Mouse (Mus musculus) neural tube, embryonic 14.5 days (tissue): ENCODE data around the gene Osbpl3. TPM values are rescaled to one million over a fixed set of nuclear protein-coding genes. Genes with fewer than 3 reads are reported as not detected.

Experiments
- ATAC-seq: fragments of 200-750 bp; cut with Nextera tagmentation; 2 replicates; pipeline ENCODE4 v1.8.0; 2017; ENCODE audit warnings: low read depth, mild to moderate bottlenecking, moderate TSS enrichment, moderate library complexity
- H3K27ac ChIP-seq: fragments of 300-500 bp; sonication (generic); 2 replicates; pipeline ENCODE4 v1.5.1; 2014; ENCODE audit warnings: low read depth, mild to moderate bottlenecking, control low read depth, low read length, moderate library complexity, mixed read lengths
- H3K27me3 ChIP-seq: fragments of 300-500 bp; sonication (generic); 2 replicates; pipeline ENCODE4 v1.6.1; 2014; ENCODE audit warnings: low read length; ENCODE audit not compliant: control insufficient read depth, insufficient read depth
- H3K36me3 ChIP-seq: fragments of 300-500 bp; sonication (generic); 2 replicates; pipeline ENCODE4 v1.6.1; 2014; ENCODE audit warnings: low read length, mixed read lengths; ENCODE audit not compliant: control insufficient read depth, insufficient read depth
- H3K4me1 ChIP-seq: fragments of 300-500 bp; sonication (generic); 2 replicates; pipeline ENCODE4 v1.6.1; 2014; ENCODE audit warnings: low read length; ENCODE audit not compliant: control insufficient read depth, insufficient read depth
- H3K4me2 ChIP-seq: fragments of 300-500 bp; sonication (generic); 2 replicates; pipeline ENCODE4 v1.6.1; 2014; ENCODE audit warnings: mild to moderate bottlenecking, low read depth, low read length, control low read depth
- H3K4me3 ChIP-seq: fragments of 300-500 bp; sonication (generic); 2 replicates; pipeline ENCODE4 v1.5.1; 2014; ENCODE audit warnings: low read depth, low read length, control low read depth, mixed read lengths
- H3K9ac ChIP-seq: fragments of 300-500 bp; sonication (generic); replicated peaks from 2 replicates; pipeline ENCODE4 v1.6.1; 2014; ENCODE audit warnings: low read depth, mild to moderate bottlenecking, control low read depth, low read length, mixed read lengths
- H3K9me3 ChIP-seq: fragments of 300-500 bp; sonication (generic); 2 replicates; pipeline ENCODE4 v1.6.1; 2016; ENCODE audit warnings: low read length; ENCODE audit not compliant: control insufficient read depth
- WGBS: fragments of 180-500 bp; shearing (Covaris S2); extraction: QIAGEN DNeasy Blood & Tissue Kit; methylation state at CpG from one replicate; pipeline ENCODE4 v1.1.7; 2014; 5-methylcytosine and 5-hydroxymethylcytosine counted together
- polyA plus RNA-seq: library from polyadenylated mRNA; unstranded; fragments of >200 nt; fragmentation: Nextera tagmentation; extraction: Ambion mirVana; gene quantifications from 2 replicates; pipeline ENCODE4 v1.2.1, GENCODE M21; 2014

Osbpl3 gene
- polyA plus RNA-seq, 1 experiment from 2014 or later = 3.2 TPM

DNA sequence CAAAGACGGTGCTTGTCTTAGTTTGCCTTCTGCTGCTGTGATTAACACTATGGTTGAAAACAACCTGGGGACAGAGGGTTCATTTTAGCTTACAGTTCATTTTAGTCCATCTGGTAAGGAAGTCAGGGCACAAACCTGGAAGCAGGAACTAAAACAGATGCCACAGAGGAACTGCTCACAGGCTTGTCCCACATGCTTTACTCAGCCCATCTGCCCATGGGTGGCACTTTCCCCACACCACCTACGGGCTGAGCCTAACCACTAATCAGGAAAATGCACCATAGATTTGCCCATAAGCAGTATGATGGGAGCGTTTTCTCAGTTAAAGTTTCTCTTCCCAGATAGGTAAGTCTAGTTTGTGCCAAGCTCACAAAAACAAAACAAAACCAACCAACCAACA, 27.4 kb upstream of the Osbpl3 start:
- no peak for ATAC-seq

DNA sequence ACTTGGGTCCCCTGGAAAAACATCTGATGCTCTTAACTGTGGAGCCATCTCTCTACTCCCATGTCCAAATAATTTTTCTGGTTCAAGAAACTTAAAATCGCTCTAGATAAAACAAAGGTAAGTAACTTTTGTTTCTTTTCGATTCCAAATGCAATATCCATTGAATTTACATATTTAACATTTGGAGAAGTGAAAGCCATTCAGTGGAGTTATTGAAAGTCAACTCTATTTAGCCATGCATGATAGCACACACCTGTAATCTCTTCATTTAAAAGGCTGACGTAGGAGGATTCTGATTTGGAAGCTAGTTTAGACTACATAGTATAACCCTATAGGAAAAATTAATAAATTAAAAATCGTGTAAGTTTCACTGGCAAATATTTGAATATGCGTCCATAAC, 25.5 kb upstream of the Osbpl3 start:
- Histone ChIP-seq H3K9ac (no peak overlapping the region), H3K9me3 (no peaks in the 10 kb centered on the region), H3K4me1 (no peaks in the 10 kb centered on the region), H3K36me3 (no peaks in the 10 kb centered on the region), H3K4me3 (no peak overlapping the region), H3K27me3 (no peaks in the 10 kb centered on the region), H3K4me2 (no peak overlapping the region), H3K27ac (no peak overlapping the region)
- WGBS = 83% methylated on average over 5 of the region's 5 CpGs
- ATAC-seq = no peak

More for the DNA sequence above, 27.4 kb upstream of the Osbpl3 start:
- H3K4me1 ChIP-seq = no peaks in the 10 kb centered on the region
- H3K9me3 ChIP-seq = no peaks in the 10 kb centered on the region
- 89% methylated on average over 3 of the region's 3 CpGs for WGBS
- no peak overlapping the region for H3K9ac ChIP-seq
- H3K4me3 ChIP-seq = no peak overlapping the region
- H3K27ac ChIP-seq = no peak overlapping the region
- no peaks in the 10 kb centered on the region for H3K27me3 ChIP-seq
- no peaks in the 10 kb centered on the region for H3K36me3 ChIP-seq
- no peak overlapping the region for H3K4me2 ChIP-seq

DNA sequence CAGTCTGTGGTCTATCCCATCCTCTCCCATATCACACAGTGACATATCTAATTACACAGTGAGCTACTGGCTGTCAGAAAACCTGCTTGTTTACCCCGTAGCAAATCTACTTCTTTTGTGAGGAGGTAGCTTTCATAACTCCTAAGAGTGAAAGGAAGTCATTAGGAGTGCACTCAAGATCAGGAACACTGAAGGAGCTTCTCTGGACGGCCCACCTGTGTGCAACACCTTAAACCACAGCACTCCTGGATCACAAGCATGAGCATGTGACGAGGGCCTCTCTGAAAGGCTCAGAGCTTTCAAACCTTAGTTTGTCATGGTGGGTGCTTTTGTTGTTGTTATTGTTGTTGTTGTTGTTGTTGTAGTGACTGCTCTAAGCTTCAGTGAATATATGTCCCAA, 10.4 kb upstream of the Osbpl3 start:
- Histone ChIP-seq H3K36me3 (no peaks in the 10 kb centered on the region), H3K4me3 (no peak overlapping the region), H3K4me2 (no peak overlapping the region), H3K4me1 (no peaks in the 10 kb centered on the region), H3K9me3 (no peaks in the 10 kb centered on the region), H3K9ac (no peak overlapping the region), H3K27me3 (no peaks in the 10 kb centered on the region), H3K27ac (no peak overlapping the region)
- ATAC-seq = no peak
- WGBS = 88% methylated on average over 3 of the region's 3 CpGs

DNA sequence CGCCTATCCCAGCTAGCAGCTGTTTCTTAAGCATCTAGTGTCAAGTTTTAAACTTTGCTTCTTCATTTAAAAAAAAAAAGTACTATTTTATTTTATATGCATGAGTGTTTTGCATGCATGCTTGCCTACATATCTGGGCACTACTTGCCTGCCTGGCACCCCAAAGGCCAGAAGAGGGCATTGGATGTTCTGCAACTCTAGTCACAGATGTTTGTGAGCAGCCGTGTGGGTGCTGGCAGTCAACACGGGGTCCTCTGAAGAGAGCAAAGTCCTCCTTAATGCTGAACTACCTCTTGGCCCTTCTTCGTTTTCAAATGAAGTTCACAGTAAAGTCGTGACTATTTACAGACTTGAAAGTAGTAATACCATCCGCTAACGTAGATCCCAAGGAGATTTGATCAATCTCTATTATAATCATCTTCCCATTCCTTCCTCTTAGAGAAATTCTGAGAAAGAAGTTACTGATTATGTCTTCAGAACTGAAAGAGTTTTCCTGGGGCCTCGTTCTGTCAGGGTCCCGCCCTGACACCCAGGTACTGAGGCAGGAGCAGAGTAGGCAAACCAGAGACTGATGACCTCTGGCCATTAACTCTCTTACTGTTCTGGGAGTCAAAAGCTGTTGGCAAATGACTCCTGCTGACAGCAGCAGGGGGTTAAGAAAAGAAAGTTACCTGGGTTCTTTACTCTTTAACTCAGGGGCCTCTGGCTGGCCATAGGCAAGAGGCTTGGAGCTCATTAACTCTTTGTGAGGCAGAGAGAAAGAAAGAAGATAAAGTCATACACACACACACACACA, 8.9 kb upstream of the Osbpl3 start:
- ATAC-seq = no peak
- Histone ChIP-seq H3K9me3 (no peaks in the 10 kb centered on the region), H3K9ac (no peak overlapping the region), H3K4me2 (no peak overlapping the region), H3K4me1 (no peaks in the 10 kb centered on the region), H3K4me3 (no peak overlapping the region), H3K27ac (no peak overlapping the region), H3K36me3 (no peaks in the 10 kb centered on the region), H3K27me3 (no peaks in the 10 kb centered on the region)
- 84% methylated on average over 9 of the region's 9 CpGs for WGBS

DNA sequence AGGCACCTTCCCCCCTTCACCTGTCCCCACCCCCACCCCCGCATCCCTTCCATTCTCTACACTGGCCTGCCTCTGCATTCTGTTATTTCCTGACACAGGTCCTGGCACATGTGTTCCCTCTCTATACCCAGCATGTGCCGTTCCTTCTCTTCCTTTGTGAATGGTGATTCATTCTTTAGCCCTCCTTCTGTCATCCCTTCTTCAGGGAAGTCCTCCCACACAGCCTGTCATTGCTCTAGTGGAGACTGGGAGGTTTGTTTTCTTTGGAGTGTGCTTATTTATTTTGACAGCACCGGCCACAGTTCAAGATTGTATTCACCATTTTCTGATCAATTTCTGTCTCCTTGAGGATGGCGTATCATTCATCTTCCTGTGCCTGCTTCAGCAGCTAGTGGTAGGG, 6.0 kb upstream of the Osbpl3 start:
- WGBS = 82% methylated on average over 4 of the region's 4 CpGs
- no peak for ATAC-seq

DNA sequence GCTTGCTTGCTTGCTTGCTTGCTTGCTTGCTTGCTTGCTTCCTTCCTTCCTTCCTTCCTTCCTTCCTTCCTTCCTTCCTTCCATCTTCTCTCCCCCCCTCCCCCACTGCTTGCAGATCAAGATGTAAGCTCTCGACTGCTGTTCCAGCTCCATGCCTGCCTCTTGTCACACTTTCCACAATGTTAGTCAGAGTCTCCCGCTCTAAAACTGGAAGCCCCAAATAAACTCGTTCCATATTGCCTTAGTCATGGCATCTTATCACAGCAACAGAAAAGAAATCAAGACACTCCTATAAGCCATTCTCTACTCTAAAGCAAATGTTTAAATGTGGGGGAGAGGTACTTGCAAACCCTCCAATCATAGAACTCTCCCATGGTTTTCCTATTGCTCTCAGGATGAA, 5.6 kb upstream of the Osbpl3 start:
- no peaks in the 10 kb centered on the region for H3K4me1 ChIP-seq
- H3K27me3 ChIP-seq = no peaks in the 10 kb centered on the region
- ATAC-seq = no peak
- H3K9me3 ChIP-seq = no peaks in the 10 kb centered on the region
- no peaks in the 10 kb centered on the region for H3K36me3 ChIP-seq
- H3K4me3 ChIP-seq = no peak overlapping the region
- no peak overlapping the region for H3K27ac ChIP-seq
- H3K9ac ChIP-seq = no peak overlapping the region
- WGBS = 87% methylated on average over 3 of the region's 3 CpGs
- no peak overlapping the region for H3K4me2 ChIP-seq

More for the DNA sequence above, 6.0 kb upstream of the Osbpl3 start:
- Histone ChIP-seq H3K4me3 (no peak overlapping the region), H3K27ac (no peak overlapping the region), H3K4me1 (no peaks in the 10 kb centered on the region), H3K9me3 (no peaks in the 10 kb centered on the region), H3K27me3 (no peaks in the 10 kb centered on the region), H3K36me3 (no peaks in the 10 kb centered on the region), H3K9ac (no peak overlapping the region), H3K4me2 (no peak overlapping the region)

DNA sequence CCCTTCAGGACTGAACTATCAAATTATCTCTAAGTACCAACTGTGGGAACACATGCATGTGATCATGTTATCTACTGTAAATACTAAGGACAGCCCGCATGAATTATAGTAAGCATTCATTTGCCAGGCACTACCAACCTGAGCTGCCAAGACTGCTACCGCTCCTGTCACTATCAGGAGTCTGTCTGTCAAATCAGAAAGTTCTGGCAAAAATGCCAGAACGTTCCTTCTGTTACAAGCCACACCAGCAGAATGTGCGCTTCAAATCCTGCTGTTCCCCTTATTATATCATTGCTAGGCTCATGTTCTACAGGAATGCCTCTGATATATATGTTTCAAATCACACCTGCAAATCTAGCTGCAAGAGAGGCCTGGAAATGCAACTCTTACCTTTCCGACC, 4.6 kb upstream of the Osbpl3 start:
- Histone ChIP-seq H3K9ac (no peak overlapping the region), H3K9me3 (no peaks in the 10 kb centered on the region), H3K36me3 (no peaks in the 10 kb centered on the region), H3K4me1 (no peaks in the 10 kb centered on the region), H3K27me3 (no peaks in the 10 kb centered on the region), H3K27ac (no peak overlapping the region), H3K4me2 (no peak overlapping the region), H3K4me3 (no peak overlapping the region)
- no peak for ATAC-seq
- 95% methylated on average over 5 of the region's 5 CpGs for WGBS

DNA sequence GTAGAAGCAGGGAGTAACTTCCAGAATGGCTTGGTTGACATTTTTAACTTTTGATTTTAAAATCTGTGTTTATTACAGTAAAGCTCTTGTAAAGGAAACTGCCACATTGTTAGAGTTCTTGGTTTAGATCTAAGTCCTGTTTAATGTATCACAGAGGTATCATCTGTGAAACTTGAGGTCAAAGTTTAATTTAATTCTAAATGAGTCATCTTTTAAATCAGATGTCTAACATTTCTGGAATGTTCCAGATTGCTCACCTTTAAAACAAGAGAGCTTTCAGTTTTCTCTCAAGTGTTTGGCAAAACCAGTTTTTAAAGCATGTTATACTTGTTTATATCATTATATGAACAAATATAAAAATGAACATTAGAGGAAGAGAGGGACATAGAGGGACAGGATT, 4.2 kb upstream of the Osbpl3 start:
- no peak overlapping the region for H3K4me3 ChIP-seq
- no peak overlapping the region for H3K27ac ChIP-seq
- H3K9ac ChIP-seq = no peak overlapping the region
- no peak for ATAC-seq
- no peaks in the 10 kb centered on the region for H3K9me3 ChIP-seq
- H3K27me3 ChIP-seq = no peaks in the 10 kb centered on the region
- no peak overlapping the region for H3K4me2 ChIP-seq
- peaks cover 1% of the 10 kb centered on the region; the same call in 1 of the 2 replicates for H3K4me1 ChIP-seq
- no peaks in the 10 kb centered on the region for H3K36me3 ChIP-seq

DNA sequence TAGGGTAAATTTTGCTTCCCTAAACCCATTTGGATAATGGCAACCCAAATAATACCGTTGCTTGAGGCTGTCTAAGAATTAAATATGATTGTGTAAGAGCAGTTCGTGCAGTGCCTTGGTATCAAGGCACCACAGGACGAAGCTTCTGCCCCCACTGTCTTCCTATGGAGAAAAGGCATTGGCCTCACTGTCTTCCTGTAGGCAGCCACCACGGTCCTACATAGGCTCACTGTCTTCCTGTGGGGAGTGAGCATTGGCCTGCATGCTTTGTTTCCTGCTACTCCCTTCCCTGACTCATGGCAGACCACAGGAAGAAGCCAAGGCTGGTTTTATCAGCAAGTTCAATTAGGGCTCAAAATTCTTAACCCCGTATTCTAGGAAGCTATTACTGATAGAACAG, 3.3 kb upstream of the Osbpl3 start:
- Histone ChIP-seq H3K9ac (no peak overlapping the region), H3K4me2 (no peak overlapping the region), H3K9me3 (no peaks in the 10 kb centered on the region), H3K27ac (no peak overlapping the region), H3K4me1 (peaks cover 4% of the 10 kb centered on the region; the same call in 1 of the 2 replicates), H3K36me3 (no peaks in the 10 kb centered on the region), H3K4me3 (no peak overlapping the region), H3K27me3 (no peaks in the 10 kb centered on the region)
- WGBS = 82% methylated on average over 5 of the region's 5 CpGs
- ATAC-seq = no peak
